Mouse (Mus musculus): Measurements from ENCODE around the gene Trim66. TPM values are rescaled to one million over a fixed set of nuclear protein-coding genes. Genes with fewer than 3 reads are reported as not detected.

Gene Trim66
- total RNA-seq (2021) = under 1 TPM; 0.10 to 0.33 TPM
- long read RNA-seq, experiment 1 = 0 reads
- long read RNA-seq, experiment 2 = 0 reads

DNA sequence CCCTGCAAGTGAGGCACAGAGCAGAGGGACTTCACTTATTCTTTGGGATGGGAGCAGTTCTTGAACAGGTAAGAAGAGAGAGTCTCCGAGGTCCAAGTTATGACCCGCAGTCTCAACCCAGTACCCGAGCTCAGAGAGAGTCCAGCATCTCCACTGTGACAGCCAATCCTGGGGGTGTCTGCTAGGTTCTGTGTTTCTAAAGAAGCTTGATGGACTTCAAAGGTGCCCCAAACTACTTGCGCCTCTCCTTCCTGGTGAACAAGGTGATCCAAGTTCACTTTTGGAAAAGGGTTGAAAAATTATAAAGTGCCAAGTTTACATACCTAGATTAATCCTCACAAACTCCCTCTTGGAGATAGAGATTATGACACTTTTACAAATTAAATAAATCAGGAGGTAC, at the start of gene Trim66:
Gene Trim66, minus strand, starts transcription at position 101 of the 400 bp plus-strand sequence.
- no peak for DNase-seq

DNA sequence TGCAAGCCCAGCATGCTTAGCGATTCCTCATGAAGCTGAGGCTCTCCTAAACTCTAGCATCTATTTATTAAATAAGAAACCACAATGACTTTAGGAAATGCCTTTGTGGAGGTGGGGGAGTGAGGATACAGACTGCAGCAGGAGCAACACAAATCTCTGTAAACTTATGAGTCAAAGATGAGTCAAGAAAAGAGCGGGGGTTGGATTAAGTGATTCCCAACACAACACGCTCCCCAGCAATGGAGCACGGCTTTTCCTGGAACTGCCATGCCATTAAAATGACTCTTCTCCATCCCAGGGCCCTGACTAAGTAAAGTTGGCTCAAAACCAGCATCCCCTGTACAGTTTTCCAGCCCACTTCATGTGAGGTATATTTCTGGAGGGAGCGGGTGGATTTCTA, 38.8 kb upstream of the Trim66 start:
- DNase-seq = peak in 1 of 2 experiments; percentile 43

DNA sequence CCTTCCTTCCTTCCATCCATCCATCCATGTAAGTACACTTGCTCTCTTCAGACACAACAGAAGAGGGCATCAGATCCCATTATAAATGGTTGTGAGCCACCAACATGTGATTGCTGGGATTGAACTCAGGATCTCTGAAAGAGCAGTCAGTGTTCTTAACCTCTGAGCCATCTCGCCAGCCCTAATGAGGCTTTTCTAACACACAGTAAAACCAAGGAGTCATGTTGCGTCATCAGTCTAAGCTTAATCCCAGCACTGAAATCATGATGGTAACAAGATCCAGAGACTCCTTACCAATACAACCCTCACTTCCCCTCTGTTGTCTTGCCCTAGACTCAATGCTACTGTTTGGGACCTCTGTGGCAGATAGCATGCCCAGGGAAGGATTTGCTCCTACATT, 38.3 kb upstream of the Trim66 start:
- no peak for DNase-seq

DNA sequence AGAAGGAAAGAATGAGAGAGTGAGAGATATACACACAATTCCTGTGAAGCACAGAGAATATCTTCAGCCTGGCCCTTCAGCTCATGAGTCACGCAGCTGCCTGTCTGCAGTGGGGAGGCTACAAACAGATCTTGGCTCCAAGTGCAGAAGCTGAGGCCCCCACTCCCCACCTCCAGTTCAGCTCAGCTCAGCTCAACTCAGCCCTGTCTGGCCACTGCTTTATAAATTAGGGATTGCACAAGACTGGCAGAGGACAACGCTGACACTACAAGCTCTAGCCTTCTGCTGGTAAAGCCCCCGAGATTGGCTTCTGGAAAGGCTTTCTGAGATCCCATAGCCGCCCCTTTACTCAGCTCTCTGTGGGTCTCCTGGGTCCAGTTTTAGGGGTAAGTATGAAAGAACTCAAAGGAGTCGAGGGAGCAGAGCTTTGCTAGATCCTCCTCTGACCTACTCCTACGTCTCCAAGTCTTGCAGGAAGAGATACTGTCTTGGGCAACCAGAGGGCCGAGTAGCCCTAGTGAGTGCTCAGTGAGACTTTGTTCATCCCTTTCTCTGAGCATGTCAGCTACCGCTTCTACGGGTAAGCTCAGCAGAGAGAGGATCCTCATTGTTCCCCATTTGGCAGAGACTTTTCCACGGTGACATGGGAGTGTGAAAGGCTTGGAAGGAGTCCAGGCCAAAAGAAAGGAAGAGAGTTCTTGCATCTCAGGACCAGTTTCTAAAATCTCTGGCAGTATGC, 37.5 kb upstream of the Trim66 start:
- DNase-seq = peak; percentile 49 to 62

DNA sequence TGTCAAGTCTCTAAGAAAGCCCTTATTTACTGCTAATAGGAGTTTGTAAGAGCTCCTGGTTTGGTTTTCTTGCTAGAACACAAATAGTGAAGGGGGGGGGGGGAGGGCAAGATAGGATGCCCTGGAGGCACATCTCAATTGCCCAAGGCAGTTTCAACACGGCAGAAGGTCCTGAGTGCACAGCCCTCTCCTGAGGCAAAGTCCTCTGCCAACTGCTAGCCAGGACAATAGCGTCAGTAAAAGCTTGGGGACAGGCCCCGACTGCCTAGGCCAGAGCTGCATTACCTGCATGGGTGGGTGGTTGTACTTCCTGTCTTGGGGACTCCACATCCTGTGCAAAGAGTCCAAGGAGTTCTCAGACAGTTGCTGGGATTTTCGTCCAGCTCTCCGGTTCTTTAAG, 36.9 kb upstream of the Trim66 start:
- no peak for DNase-seq

DNA sequence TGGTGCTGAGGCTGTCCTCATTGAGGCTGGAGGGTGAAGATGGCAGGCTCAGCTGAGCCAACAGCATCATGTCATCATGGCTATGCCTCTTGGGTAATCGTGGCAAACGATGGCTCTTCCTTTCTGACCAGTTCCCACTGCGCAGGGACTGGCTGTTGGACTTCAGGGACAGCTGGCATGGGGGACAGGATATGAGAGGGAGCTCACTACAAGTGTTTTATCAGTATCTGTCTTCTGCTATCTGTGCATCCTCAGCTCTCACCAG, 34.4 kb upstream of the Trim66 start:
- no peak for DNase-seq

DNA sequence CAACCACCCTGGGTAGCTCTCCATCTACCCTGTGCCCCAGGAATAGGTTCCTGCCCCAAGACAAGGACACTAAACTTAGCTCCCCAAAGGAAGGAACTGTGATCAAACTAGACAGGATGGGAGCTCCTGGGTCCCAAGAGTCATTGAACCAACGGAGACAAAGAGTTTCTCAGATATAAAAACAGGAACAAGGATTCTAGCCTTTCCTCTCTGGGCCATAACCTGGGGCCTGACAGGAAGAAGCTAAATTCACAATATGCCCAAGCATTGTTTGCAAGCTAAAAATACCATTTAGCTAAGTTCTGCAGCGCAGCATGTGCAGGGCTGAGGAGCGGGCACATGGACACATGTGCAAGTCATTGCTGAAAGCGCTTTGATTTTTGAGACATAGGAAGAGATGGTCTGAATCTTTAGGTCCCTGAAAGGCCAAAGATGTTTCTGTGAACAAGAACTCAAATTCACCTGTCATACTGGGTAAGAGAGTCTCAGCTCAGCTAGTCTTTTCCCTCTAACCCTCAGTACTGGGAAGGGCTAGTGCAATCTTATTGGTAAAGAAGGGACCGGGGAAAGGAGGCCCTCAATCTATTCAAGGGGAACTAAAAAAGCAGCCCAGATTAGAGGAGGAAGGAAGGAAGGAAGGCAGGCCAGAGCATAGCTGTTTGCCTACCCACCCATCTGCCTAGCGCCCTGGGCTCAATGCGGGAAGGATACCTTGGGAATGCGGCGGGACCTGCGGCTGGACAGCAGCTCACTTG, 33.9 kb upstream of the Trim66 start:
- DNase-seq = no peak

DNA sequence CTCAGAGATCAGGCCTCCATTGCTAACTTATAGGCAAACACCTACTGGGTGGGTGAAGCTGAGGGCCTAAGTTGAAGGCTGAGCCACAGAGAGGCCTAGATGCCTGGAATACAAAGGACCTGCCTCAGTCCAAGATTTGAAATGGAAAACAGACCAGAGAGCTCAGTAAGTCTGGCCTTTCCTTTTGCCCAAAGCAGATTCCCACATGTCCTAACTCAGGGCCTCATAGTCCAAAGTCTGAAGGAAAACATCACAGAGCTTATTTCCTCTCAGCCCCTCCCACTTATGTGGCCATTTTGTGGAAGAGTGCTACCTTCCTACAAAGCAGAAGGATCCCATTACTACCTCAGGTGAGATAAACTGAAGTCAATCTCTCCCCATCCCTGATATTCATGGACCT, 33.0 kb upstream of the Trim66 start:
- DNase-seq = no peak

DNA sequence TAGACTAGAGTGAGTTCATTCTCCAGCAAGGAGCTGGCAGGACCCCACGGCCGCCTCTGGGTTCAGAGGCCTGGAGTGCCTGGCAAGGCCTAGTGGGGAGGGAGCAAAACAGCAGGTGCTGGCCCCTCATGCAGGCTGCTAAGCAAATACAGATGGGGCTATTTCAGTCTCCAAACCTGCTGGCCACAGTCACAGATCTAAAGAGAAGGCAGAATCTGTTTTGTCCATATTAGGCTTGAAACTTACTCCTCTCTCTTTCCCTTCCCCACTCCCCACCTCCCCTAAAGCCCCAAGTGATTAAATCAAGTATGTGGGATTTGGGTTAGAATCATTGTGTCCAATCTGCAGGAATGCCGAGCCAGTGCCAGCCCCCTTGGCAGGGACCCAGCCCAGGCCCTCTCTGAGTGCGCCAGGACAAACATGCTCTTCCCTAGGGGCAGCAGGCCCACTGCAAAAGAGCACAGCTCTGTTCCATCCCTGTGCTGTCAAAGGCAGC, 28.6 kb upstream of the Trim66 start:
- peak in 1 of 2 experiments; percentile 62 for DNase-seq

DNA sequence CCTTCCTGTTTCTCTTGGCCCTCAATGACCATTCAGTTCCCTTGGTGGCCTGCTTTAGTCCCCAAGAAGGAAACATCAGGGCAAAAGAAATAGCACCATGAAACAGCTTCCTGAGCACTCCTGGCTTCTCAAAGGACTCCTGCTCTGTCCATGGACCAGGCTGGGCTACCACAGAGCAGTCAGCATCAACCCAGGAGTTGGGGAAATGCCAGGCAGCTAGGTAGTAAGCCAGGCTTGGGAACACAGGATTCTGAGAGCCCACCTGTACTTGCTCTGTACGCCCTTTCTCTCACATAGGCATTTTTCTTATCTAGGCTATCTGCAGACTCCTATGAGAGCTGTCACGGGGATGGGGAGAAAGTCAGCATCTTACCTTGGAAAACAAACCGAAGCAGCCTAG, 27.0 kb upstream of the Trim66 start:
- no peak for DNase-seq

DNA sequence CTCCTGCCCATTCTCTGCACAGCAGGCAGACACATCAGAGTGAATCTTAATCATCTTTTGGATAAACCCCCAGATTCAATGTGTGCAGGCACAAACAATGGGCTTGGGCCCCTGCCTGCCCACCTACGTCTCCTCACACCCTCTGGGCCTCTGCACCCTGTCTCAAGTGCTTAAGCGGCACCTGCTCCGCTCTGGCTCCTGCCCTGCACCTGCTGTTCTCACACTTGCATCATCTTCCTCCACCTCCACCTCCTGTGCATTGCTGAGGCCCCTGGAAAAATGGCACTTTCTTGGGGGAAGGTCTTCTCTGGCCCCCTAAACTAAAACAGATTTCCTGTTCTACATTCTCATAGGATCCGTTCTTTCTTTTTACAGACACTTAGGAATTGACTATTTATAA, 26.0 kb upstream of the Trim66 start:
- DNase-seq = no peak

DNA sequence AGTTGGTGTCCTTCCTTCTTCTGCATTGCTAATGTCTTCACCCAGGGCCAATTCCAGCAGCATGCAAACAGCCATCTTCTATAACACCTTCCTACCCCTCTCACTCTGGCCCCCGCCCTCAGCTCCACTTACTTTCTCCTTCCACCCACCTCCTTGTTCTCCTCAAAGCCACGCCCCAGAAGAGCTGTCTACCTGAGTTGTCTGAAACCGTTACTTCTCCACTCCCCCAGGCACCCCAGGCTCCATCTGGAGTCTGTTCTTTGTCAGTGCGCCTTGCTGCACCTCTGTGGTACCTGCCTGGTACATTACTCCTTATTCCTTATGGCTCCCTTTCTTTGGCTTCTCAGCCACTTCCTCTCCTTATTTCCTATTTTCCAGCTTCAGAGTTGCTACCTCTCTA, 25.2 kb upstream of the Trim66 start:
- no peak for DNase-seq

DNA sequence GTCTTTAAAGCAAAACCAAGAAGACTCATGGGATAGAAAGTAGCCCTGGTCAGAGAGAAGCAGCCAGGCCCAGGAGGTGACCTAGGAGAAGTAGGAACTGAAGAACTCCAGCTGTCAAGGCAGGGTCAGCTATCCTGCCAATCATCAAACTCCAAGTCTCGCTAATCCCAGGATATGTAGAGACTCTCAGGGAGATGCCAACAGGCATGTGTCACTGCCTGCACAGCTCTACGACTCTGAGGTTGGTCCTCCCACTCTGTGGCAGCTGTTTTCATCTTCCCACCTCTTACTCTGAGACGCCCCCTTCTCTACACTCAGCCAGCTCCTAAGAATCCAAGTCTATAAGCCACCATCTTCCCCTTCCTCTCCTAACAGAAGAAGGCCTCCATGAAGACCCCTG, 24.8 kb upstream of the Trim66 start:
- no peak for DNase-seq

DNA sequence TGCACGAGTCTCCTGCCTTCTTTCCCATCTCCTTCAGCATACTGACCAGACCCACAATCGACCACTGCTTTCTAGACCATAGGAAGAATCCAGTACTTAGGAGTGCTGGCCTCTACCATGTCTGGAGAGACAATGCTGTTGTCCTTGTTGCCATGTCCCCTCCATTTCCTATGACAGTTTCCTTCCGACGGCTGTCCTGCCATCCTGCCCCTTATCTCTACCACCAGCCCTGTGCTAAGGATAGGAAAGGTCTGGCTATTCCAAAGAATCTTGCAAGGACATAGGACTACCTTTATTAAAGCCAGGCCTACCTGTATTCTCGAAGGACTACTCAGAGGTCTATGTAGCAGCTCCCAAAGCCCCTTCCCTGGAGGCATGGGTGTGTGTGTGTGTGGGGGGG, 23.6 kb upstream of the Trim66 start:
- no peak for DNase-seq

DNA sequence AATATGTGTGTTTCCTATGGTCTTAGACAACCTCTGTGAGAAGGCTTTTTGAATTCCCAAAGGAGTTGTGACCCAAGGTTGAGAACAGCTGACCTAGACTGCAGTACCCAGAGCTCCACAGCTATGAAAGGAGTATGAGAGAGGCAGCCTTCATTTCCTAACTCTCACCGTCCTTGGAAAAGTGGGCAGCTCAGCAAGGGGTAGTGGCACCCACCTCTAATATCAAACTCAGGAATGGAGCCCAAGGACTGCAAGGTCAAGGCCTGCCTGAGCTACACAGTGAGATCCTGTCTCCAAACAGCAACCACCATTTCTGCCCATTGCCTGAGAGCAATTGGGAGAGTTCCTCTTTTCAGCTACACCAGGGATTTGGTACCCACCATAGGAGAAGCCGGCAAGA, 21.8 kb upstream of the Trim66 start:
- peak in 1 of 2 experiments; percentile 40 for DNase-seq

DNA sequence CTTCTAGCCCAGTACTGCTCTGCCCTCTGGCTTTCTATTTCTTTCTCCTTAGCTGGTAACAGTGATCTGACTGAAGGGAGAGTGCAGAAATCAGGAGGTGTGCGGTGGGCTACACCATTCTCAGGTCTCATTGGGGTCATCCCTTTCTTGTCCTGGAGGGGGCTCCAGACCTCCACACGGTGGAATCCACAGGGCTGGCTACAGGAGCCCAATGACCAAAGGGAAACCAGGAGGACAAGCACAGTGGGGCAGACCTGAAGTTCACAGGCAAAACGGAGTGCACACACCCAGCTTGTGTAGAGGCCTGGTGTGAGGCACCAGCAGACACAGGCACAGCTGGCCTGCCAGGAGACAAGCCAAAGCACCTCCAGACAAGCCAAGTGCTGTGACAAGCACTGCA, 20.4 kb upstream of the Trim66 start:
- peak; percentile 56 to 72 for DNase-seq

DNA sequence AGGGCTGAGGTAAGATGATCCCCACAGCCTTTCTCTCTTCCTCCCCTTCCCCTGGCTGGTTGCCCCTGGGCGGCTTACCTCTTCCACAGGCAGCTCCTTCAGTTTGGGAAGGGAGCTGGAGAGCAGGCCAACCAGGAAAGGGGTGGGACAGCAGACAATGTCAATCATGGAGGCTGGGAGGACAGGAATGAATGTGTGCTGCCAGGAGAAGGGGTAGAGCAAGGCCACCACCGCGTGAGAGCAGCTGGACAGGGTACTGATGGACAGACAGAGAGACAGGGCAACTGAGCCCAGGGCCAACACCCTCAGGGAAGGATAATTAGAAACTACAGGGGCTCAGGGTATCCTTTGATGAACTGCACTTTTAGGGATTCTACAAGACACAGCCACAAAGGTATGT, 19.6 kb upstream of the Trim66 start:
- peak; percentile 29 to 41 for DNase-seq

DNA sequence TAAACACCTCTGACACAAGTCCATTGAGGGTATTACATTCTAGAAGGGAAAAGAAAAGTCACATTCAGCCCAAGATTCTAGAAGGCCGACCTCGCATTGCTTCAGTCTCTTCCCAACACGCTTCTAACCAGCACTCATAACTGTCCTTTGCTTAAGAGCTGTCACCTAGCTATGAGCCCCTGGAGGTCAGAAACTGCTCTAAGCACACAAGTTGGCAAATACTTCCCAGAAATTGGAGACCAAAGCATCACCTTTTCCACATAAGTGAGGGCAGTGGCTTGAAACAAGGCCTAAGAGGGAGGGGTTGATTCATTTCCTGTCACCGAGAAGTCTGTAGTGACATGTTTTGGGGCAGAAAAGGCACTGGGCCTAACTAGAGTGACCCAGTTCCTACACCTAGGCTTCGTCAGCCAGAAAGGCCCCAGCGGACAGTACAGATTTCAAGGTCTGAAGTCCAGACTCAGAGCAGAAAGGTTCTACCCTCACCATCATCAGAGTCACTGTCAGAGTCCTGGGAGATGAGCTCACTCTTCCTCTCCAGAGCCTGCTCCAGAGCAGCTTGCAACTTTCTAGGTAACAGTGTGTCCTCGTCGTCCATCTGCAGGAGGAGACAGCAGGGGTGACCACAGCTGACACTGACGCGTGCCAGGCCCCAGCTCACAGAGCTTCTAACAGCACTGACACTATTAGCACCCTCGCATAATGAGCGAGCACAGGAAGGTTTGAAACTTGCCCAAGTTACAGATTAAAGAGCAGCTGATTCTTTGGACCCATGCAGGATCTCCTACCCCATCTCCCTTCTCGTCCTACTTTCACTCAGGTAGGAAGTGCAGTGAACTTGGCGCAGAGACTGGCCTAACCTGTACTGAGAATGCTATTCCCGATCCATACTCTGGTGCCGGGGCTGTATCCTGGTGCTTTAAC, 18.1 kb upstream of the Trim66 start:
- no peak for DNase-seq

DNA sequence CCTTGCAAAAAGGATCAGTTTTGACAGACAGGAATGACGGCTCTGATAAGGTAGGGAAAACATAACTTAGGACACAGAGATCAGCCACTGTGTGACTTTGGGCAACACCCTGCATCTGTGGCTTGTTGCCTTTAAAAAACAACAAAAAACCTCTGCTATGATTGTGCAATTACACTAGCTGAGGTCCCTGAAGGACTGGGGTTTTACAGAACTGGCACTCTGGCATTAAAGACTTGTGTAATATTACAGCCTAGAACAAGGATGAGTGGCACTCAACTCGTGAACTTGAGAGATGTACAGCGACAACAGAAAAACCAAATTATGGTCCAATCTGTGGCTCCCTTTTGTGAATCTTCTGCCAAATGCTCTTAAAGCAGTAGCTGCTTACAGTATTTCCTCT, 16.8 kb upstream of the Trim66 start:
- no peak for DNase-seq

DNA sequence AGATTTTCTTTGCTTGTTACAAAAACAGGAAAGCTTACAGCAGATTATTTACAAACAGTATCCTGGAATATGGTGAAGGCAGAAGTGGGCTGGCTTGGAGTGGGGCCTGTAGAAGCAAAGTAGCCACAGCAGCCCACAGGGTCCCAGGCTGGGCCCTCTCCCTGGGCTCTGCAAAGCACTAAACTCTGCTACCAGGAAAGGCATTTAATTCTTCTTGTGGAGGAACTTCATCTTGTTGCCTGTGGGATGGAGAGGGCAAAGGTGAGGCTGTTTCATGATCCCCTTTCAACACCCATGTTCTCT, 16.5 kb upstream of the Trim66 start:
- DNase-seq = no peak

DNA sequence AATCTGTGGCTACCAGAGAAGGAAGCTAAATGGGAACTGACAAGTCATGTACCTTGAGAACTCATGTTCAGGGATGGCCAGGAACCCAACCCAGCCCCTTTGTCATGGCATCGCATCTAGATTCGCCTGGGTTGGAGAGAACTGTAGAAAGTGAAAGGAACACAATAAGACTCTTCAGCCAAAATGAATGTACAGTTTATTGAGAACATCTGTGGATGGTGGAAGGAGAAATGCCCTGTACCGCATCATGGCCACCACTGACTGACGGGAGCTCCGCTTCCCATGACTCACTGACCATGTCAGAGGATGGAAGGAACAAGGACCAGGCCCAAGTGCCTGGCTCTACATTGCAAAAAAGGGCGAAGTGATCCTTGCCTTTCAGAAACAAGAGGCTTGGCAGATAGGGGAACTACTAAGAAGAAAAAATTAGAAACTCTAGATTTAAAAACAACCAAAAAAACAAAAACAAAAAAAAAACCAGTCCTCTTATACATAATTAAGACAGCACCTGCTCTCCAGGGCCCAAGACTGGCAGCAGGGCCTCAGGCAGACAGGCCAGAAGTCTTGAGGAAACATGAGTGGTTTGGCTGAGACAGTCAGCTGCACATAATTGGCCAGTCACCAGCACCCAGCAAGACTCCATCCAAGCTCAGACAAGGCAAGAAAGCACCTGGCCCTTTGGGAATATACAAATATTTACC, 16.0 kb upstream of the Trim66 start:
- DNase-seq = no peak

DNA sequence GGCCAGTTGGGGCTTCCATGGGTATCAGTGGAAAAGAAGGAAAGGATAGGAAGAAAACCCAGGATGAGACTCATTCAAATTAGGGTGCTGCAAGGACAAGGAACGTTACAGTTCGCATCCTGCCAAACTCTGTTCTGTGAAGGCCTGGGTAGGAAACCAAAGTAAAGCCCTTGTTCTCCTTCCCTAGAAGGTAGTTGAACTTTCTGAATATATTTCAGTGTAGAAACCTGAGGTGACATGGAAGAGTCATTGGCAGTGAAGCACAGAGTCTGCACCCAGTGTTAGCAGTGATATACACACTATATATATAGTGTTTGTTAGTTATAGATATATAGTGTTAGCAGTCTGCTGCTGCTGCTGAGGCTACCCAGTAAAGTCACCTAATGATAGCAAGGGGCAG, 15.4 kb upstream of the Trim66 start:
- no peak for DNase-seq
